ENCODE assay signal across 8 mouse cellular contexts in the genomic region with DNA sequence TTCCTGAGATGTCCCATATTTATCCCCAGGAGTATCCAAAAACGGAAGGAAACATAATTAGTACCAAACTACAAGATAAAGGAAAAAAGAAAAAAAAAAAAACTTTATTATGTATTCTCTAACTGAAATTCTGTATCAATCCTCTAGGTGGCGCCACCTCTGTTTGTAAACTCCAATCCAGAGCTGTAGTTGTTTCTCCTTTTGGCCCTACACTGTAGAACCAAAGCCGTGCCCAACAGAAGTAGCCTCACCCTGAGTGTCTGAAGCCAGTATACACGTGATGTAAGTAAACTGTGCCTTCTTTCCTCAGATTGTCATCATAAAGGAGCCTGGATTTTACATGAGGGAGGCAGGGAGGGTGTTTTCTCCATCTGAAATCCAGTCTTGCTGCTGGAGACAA.
DNase-seq lines count a peak whose midpoint lies in the region; ATAC-seq and TF ChIP-seq lines count a peak whose summit lies in the region.

No protein-coding gene starts in this region.

- no peak overlapping the region for H3K4me3 ChIP-seq in liver, embryonic 14.5 days (ENCODE audit: insufficient read depth in 1 of 2, low read depth in 2 of 2, low read length in 2 of 2)

- DNase-seq in adrenal gland, postnatal 14 days = peak; percentile 17
- DNase-seq in adrenal gland, adult 8-10 months = no peak
- no peak for DNase-seq in liver, embryonic 14.5 days (ENCODE audit: low read depth in 3 of 3, low spot score in 3 of 3)
- DNase-seq in liver = no peak
- peak; percentile 77 for DNase-seq in embryo, embryonic 10.5 days (ENCODE audit: low spot score)
- DNase-seq in lung, postnatal 14 days = peak; percentile 15
- no peak for DNase-seq in ovary, postnatal 36 days (ENCODE audit: low spot score)

- no peaks in the 10 kb centered on the region for H3K9me3 ChIP-seq in liver, embryonic 14.5 days (ENCODE audit: control insufficient read depth, low read length)

- no peak overlapping the region for H3K9ac ChIP-seq in liver, embryonic 14.5 days (replicated peaks)

- no peaks in the 10 kb centered on the region for H3K4me1 ChIP-seq in liver, embryonic 14.5 days (replicated peaks; ENCODE audit: control insufficient read depth in 2 of 2, insufficient read depth in 2 of 2, low read length in 1 of 2)

- no peak for TF ChIP-seq EP300 in liver, embryonic 14.5 days (IDR thresholded peaks at IDR 0.05; ENCODE audit: low read depth)

- H3K27me3 ChIP-seq in liver, embryonic 14.5 days (ENCODE audit: control insufficient read depth, insufficient read depth, low read length) = no peaks in the 10 kb centered on the region

- ATAC-seq in liver, embryonic 14.5 days (ENCODE audit: insufficient read depth) = no peak
- ATAC-seq in monocyte, adult 5-6 weeks (replicated peaks; ENCODE audit: insufficient number of reproducible peaks, low FRiP score, low TSS enrichment, poor library complexity, severe bottlenecking) = no peak

- H3K27ac ChIP-seq in liver, embryonic 14.5 days = no peak overlapping the region

- no peak overlapping the region for H3K4me2 ChIP-seq in liver, embryonic 14.5 days (ENCODE audit: low read depth)

- H3K36me3 ChIP-seq in liver, embryonic 14.5 days (replicated peaks; ENCODE audit: control insufficient read depth, insufficient read depth, low read depth) = no peaks in the 10 kb centered on the region

- 11% methylated on average over 4 of the region's 4 CpGs for WGBS in liver, embryonic 14.5 days (ENCODE audit: insufficient replicate concordance)

- peak; percentile 48 for TF ChIP-seq CTCF in liver, embryonic 14.5 days (IDR thresholded peaks at IDR 0.05; ENCODE audit: low read depth)

Comparison
In these comparisons a context has a peak if more than half of its experiments do, and no peak if none do; other contexts are left out.
1. DNase-seq: peak in adrenal gland, postnatal 14 days (single experiment), embryo, embryonic 10.5 days (single experiment) and lung, postnatal 14 days (single experiment); none in adrenal gland, adult 8-10 months (single experiment), liver, embryonic 14.5 days (0 of 3), liver (single experiment) and ovary, postnatal 36 days (single experiment).